Mouse (Mus musculus) embryonic fibroblast, embryonic 13.5 days (primary cell): ENCODE measurements around the gene Olfr457.

Experiments used
- CTCF ChIP-seq: IDR thresholded peaks from 2 replicates; pipeline ENCODE4 v1.5.1; 2011; ENCODE audit warnings: mild to moderate bottlenecking, control low read depth, low read length, moderate library complexity, borderline replicate concordance; ENCODE audit not compliant: insufficient read depth
- POLR2A ChIP-seq: IDR thresholded peaks from 2 replicates; pipeline ENCODE4 v1.6.1; 2011; ENCODE audit warnings: low read depth, mild to moderate bottlenecking, control low read depth, low read length, moderate library complexity

GRCm38 (mm10) chr6:42441395-42441794, 34.7 kb downstream of the Olfr457 start:
- TF ChIP-seq POLR2A (no peak), CTCF (no peak)
